Mouse (Mus musculus) cortical plate, adult 2 months (tissue): ENCODE results near the gene Iah1.

Source experiments
- CTCF ChIP-seq: fragments of 200-500 bp; IDR thresholded peaks from 2 replicates; pipeline ENCODE4 v1.5.1; 2011; ENCODE audit warnings: mild to moderate bottlenecking, control low read depth, low read length; ENCODE audit not compliant: insufficient read depth; ENCODE audit errors: extremely low read depth
- POLR2A ChIP-seq: fragments of 200-500 bp; IDR thresholded peaks from 2 replicates; pipeline ENCODE4 v1.6.1; 2011; ENCODE audit warnings: mild to moderate bottlenecking, low read length, control low read depth; ENCODE audit not compliant: insufficient read depth; ENCODE audit errors: extremely low read depth

- TF ChIP-seq CTCF (no peak), POLR2A (no peak)
Measured at GRCm38 (mm10) chr12:21329661-21330400, 13.6 kb downstream of the Iah1 start.
